ENCODE assay signal across 8 mouse cellular contexts in genomic region chr12:113152272-113152661, GRCm38 (mm10). TPM values are rescaled to one million over a fixed set of nuclear protein-coding genes. Genes with fewer than 3 reads are reported as not detected.
DNase-seq lines count a peak whose midpoint lies in the region; ATAC-seq lines count a peak whose summit lies in the region.

No protein-coding gene starts in this region.

- H3K9me3 ChIP-seq in embryonic facial prominence, embryonic 14.5 days (ENCODE audit: control insufficient read depth, low read length) = no peaks in the 10 kb centered on the region
- no peaks in the 10 kb centered on the region for H3K9me3 ChIP-seq in liver, embryonic 12.5 days (replicated peaks)
- no peaks in the 10 kb centered on the region for H3K9me3 ChIP-seq in neural tube, embryonic 12.5 days

- intact Hi-C loops in heart, postnatal 25 days (cut with DNase I) = loop anchor here (5.0 kb wide), 1 partner anchor 150 kb away; the partner anchor contains the start of gene Brf1

- H3K9ac ChIP-seq in embryonic facial prominence, embryonic 14.5 days (ENCODE audit: low read depth, low read length) = peak overlapping the region; percentile 61
- peak overlapping the region; percentile 64 for H3K9ac ChIP-seq in liver, embryonic 12.5 days
- H3K9ac ChIP-seq in neural tube, embryonic 12.5 days = peak overlapping the region; percentile 7; the same call in 1 of the 2 replicates

- peak overlapping the region; percentile 91 for H3K4me2 ChIP-seq in embryonic facial prominence, embryonic 14.5 days (ENCODE audit: low read depth, low read length)
- H3K4me2 ChIP-seq in liver, embryonic 12.5 days = peak overlapping the region; percentile 89
- peak overlapping the region; percentile 79 for H3K4me2 ChIP-seq in neural tube, embryonic 12.5 days (replicated peaks)

- 10% methylated on average over 18 of the region's 19 CpGs for WGBS in embryonic facial prominence, embryonic 14.5 days
- WGBS in liver, embryonic 12.5 days (ENCODE audit: insufficient replicate concordance) = 5% methylated on average over 19 of the region's 19 CpGs
- WGBS in neural tube, embryonic 12.5 days = 26% methylated on average over 19 of the region's 19 CpGs

- peak overlapping the region; percentile 50 for H3K4me3 ChIP-seq in embryonic facial prominence, embryonic 14.5 days (ENCODE audit: low read depth, low read length)
- peak overlapping the region; percentile 59 for H3K4me3 ChIP-seq in liver, embryonic 12.5 days
- peak overlapping the region; percentile 35 for H3K4me3 ChIP-seq in neural tube, embryonic 12.5 days

- no peaks in the 10 kb centered on the region for H3K36me3 ChIP-seq in embryonic facial prominence, embryonic 14.5 days (ENCODE audit: control insufficient read depth, insufficient read depth, low read length)
- H3K36me3 ChIP-seq in liver, embryonic 12.5 days = no peaks in the 10 kb centered on the region
- H3K36me3 ChIP-seq in neural tube, embryonic 12.5 days = no peaks in the 10 kb centered on the region

- no peak for ATAC-seq in embryonic facial prominence, embryonic 14.5 days (ENCODE audit: low read depth)
- no peak for ATAC-seq in liver, embryonic 12.5 days
- no peak for ATAC-seq in neural tube, embryonic 12.5 days (ENCODE audit: low FRiP score, low read depth)

- peak; percentile 23 for DNase-seq in cerebellum, adult 11-12 months
- DNase-seq in cerebellum, adult 9-10 months = no peak
- DNase-seq in embryonic facial prominence, embryonic 14.5 days (ENCODE audit: low spot score) = peak; percentile 45
- DNase-seq in heart, postnatal 25 days (ENCODE audit: low spot score) = peak; percentile 44
- DNase-seq in right cerebral cortex, postnatal 14 days = no peak
- DNase-seq in layer of hippocampus, postnatal 25 days (ENCODE audit: extremely low spot score in 1 of 2, low spot score in 1 of 2) = no peak

- peaks cover 20% of the 10 kb centered on the region for H3K4me1 ChIP-seq in embryonic facial prominence, embryonic 14.5 days (ENCODE audit: control insufficient read depth, insufficient read depth, low read length)
- peaks cover 73% of the 10 kb centered on the region for H3K4me1 ChIP-seq in liver, embryonic 12.5 days
- peaks cover 40% of the 10 kb centered on the region for H3K4me1 ChIP-seq in neural tube, embryonic 12.5 days

- H3K27me3 ChIP-seq in embryonic facial prominence, embryonic 14.5 days (replicated peaks; ENCODE audit: control insufficient read depth, insufficient read depth, low read length) = peaks cover 18% of the 10 kb centered on the region
- H3K27me3 ChIP-seq in liver, embryonic 12.5 days (replicated peaks) = peaks cover 61% of the 10 kb centered on the region
- peaks cover 37% of the 10 kb centered on the region for H3K27me3 ChIP-seq in neural tube, embryonic 12.5 days (replicated peaks)

- H3K27ac ChIP-seq in embryonic facial prominence, embryonic 14.5 days (replicated peaks; ENCODE audit: low read depth, low read length) = no peak overlapping the region
- H3K27ac ChIP-seq in liver, embryonic 12.5 days = no peak overlapping the region
- H3K27ac ChIP-seq in neural tube, embryonic 12.5 days = no peak overlapping the region

RNA-seq across cellular contexts. Expression of gene Tedc1, which starts 4.0 kb away (rescaled TPM):
- polyA plus RNA-seq in embryonic facial prominence, embryonic 14.5 days (2014; fragmentation: Nextera tagmentation; extraction: Ambion mirVana) = 19.8 and 23.5 TPM in 2 replicates
- under 1 TPM; 0.61 to 0.83 TPM for total RNA-seq in heart, postnatal 25 days (2021)
- 18.3 and 18.5 TPM in 2 replicates for polyA plus RNA-seq in liver, embryonic 12.5 days (2016; fragmentation: Nextera tagmentation; extraction: Ambion mirVana)
- 32.3 and 32.9 TPM in 2 replicates for polyA plus RNA-seq in neural tube, embryonic 12.5 days (2016; fragmentation: Nextera tagmentation; extraction: Ambion mirVana)
- total RNA-seq in layer of hippocampus, postnatal 25 days (2021) = 1 to 10 TPM; 1.1 to 1.2 TPM

RNA-seq across cellular contexts. Expression of gene Crip1, which starts 6.2 kb away (rescaled TPM):
- 408 and 507 TPM in 2 replicates for polyA plus RNA-seq in embryonic facial prominence, embryonic 14.5 days (2014; fragmentation: Nextera tagmentation; extraction: Ambion mirVana)
- 100 to 1,000 TPM; 178 to 211 TPM for total RNA-seq in heart, postnatal 25 days (2021)
- 96.9 and 99.8 TPM in 2 replicates for polyA plus RNA-seq in liver, embryonic 12.5 days (2016; fragmentation: Nextera tagmentation; extraction: Ambion mirVana)
- polyA plus RNA-seq in neural tube, embryonic 12.5 days (2016; fragmentation: Nextera tagmentation; extraction: Ambion mirVana) = 59.9 and 65.8 TPM in 2 replicates
- total RNA-seq in layer of hippocampus, postnatal 25 days (2021) = 10 to 100 TPM in 1 of 2 experiments, 1 to 10 TPM in 1; 7.6 to 12.6 TPM

RNA-seq across cellular contexts. Expression of gene Crip2, which starts 12.2 kb away (rescaled TPM):
- 154 and 185 TPM in 2 replicates for polyA plus RNA-seq in embryonic facial prominence, embryonic 14.5 days (2014; fragmentation: Nextera tagmentation; extraction: Ambion mirVana)
- total RNA-seq in heart, postnatal 25 days (2021) = 1,000 to 10,000 TPM; 1,410 to 1,505 TPM
- 52.1 and 53.5 TPM in 2 replicates for polyA plus RNA-seq in liver, embryonic 12.5 days (2016; fragmentation: Nextera tagmentation; extraction: Ambion mirVana)
- 267 TPM in 2 replicates for polyA plus RNA-seq in neural tube, embryonic 12.5 days (2016; fragmentation: Nextera tagmentation; extraction: Ambion mirVana)
- total RNA-seq in layer of hippocampus, postnatal 25 days (2021) = 100 to 1,000 TPM; 110 to 113 TPM

RNA-seq across cellular contexts. Expression of gene Tmem121, which starts 33.5 kb away (rescaled TPM):
- polyA plus RNA-seq in embryonic facial prominence, embryonic 14.5 days (2014; fragmentation: Nextera tagmentation; extraction: Ambion mirVana) = 8.7 and 11.5 TPM in 2 replicates
- total RNA-seq in heart, postnatal 25 days (2021) = under 1 TPM in 1 of 2 experiments, not detected in 1; 0.17 TPM
- 1.0 and 1.2 TPM in 2 replicates for polyA plus RNA-seq in liver, embryonic 12.5 days (2016; fragmentation: Nextera tagmentation; extraction: Ambion mirVana)
- polyA plus RNA-seq in neural tube, embryonic 12.5 days (2016; fragmentation: Nextera tagmentation; extraction: Ambion mirVana) = 23.5 and 28.0 TPM in 2 replicates
- total RNA-seq in layer of hippocampus, postnatal 25 days (2021) = 10 to 100 TPM; 22.6 to 23.3 TPM

RNA-seq across cellular contexts. Expression of gene Mta1, which starts 54.2 kb away (rescaled TPM):
- 19.8 and 21.3 TPM in 2 replicates for polyA plus RNA-seq in embryonic facial prominence, embryonic 14.5 days (2014; fragmentation: Nextera tagmentation; extraction: Ambion mirVana)
- 10 to 100 TPM; 48.4 to 49.3 TPM for total RNA-seq in heart, postnatal 25 days (2021)
- polyA plus RNA-seq in liver, embryonic 12.5 days (2016; fragmentation: Nextera tagmentation; extraction: Ambion mirVana) = 7.2 and 7.7 TPM in 2 replicates
- 15.8 and 19.6 TPM in 2 replicates for polyA plus RNA-seq in neural tube, embryonic 12.5 days (2016; fragmentation: Nextera tagmentation; extraction: Ambion mirVana)
- 10 to 100 TPM; 73.9 to 84.4 TPM for total RNA-seq in layer of hippocampus, postnatal 25 days (2021)

Comparison
In these comparisons a context has a peak if more than half of its experiments do, and no peak if none do; other contexts are left out.
1. DNase-seq: peak in cerebellum, adult 11-12 months (single experiment), embryonic facial prominence, embryonic 14.5 days (single experiment) and heart, postnatal 25 days (single experiment); none in cerebellum, adult 9-10 months (single experiment), right cerebral cortex, postnatal 14 days (single experiment) and layer of hippocampus, postnatal 25 days (0 of 2).
2. H3K9ac ChIP-seq: peak in every context shown above with its lines; median percentile 64 in liver, embryonic 12.5 days; 61 in embryonic facial prominence, embryonic 14.5 days; 7 in neural tube, embryonic 12.5 days.
3. Peak in every context shown above with its lines, with median percentiles within 50 percentile points of each other: H3K4me2 ChIP-seq and H3K4me3 ChIP-seq.